ENCODE assay signal across 8 mouse cellular contexts in genomic region chr16:96151551-96151950, GRCm38 (mm10). TPM values are rescaled to one million over a fixed set of nuclear protein-coding genes. Genes with fewer than 3 reads are reported as not detected.
DNase-seq lines count a peak whose midpoint lies in the region; ATAC-seq and TF ChIP-seq lines count a peak whose summit lies in the region.

No protein-coding gene starts in this region.

- H3K4me3 ChIP-seq in neural tube, embryonic 15.5 days (replicated peaks): no peak overlapping the region
- H3K4me3 ChIP-seq in intestine, postnatal 0 days (ENCODE audit: low read depth, low read length): no peak overlapping the region
- H3K4me3 ChIP-seq in myocyte: no peak overlapping the region

- H3K9me3 ChIP-seq in neural tube, embryonic 15.5 days (replicated peaks): no peaks in the 10 kb centered on the region
- no peaks in the 10 kb centered on the region for H3K9me3 ChIP-seq in intestine, postnatal 0 days (ENCODE audit: control insufficient read depth)

- H3K27ac ChIP-seq in neural tube, embryonic 15.5 days (replicated peaks): no peak overlapping the region
- H3K27ac ChIP-seq in intestine, postnatal 0 days (ENCODE audit: low read depth, low read length): 0 out of 2 replicates have a peak overlapping the region, but pooled peaks have one; percentile 28

- no peak for ATAC-seq in neural tube, embryonic 15.5 days (ENCODE audit: low FRiP score)
- peak; percentile 85 for ATAC-seq in granulocyte monocyte progenitor cell, adult 5-6 weeks (replicated peaks; ENCODE audit: poor library complexity, severe bottlenecking)
- ATAC-seq in intestine, postnatal 0 days: peak; percentile 41; the same call in 1 of the 2 replicates

- H3K9ac ChIP-seq in neural tube, embryonic 15.5 days (replicated peaks): no peak overlapping the region
- no peak overlapping the region for H3K9ac ChIP-seq in intestine, postnatal 0 days (ENCODE audit: low read depth, low read length)

- peak; percentile 97 for TF ChIP-seq CTCF in intestine, postnatal 0 days (IDR thresholded peaks at IDR 0.05; ENCODE audit: low read depth)

- H3ac ChIP-seq in myocyte (ENCODE audit: control insufficient read depth, insufficient read length): no peak overlapping the region

- TF ChIP-seq POLR2A in myocyte (IDR thresholded peaks at IDR 0.05; ENCODE audit: insufficient read length, low read depth): no peak

- peaks cover 34% of the 10 kb centered on the region for H3K79me2 ChIP-seq in myocyte (ENCODE audit: control insufficient read depth, insufficient read depth)

- peaks cover 30% of the 10 kb centered on the region for H3K36me3 ChIP-seq in neural tube, embryonic 15.5 days
- peaks cover 14% of the 10 kb centered on the region; the same call in 1 of the 2 replicates for H3K36me3 ChIP-seq in intestine, postnatal 0 days (ENCODE audit: control insufficient read depth, insufficient read depth)
- H3K36me3 ChIP-seq in myocyte (ENCODE audit: control insufficient read depth, insufficient read depth): no peaks in the 10 kb centered on the region
- H3K36me3 ChIP-seq in splenic B cell, adult 2 months (ENCODE audit: control insufficient read depth, insufficient read depth, low read length, poor library complexity, severe bottlenecking): no peaks in the 10 kb centered on the region

- H3K27me3 ChIP-seq in neural tube, embryonic 15.5 days (replicated peaks): no peaks in the 10 kb centered on the region
- no peaks in the 10 kb centered on the region for H3K27me3 ChIP-seq in intestine, postnatal 0 days (replicated peaks; ENCODE audit: control insufficient read depth, insufficient read depth, low read length)
- H3K27me3 ChIP-seq in myocyte (ENCODE audit: control insufficient read depth, insufficient read depth, insufficient read length): no peaks in the 10 kb centered on the region
- no peaks in the 10 kb centered on the region for H3K27me3 ChIP-seq in splenic B cell, adult 2 months (ENCODE audit: control insufficient read depth, insufficient read depth, low read length, poor library complexity, severe bottlenecking)

- no peak overlapping the region for H3K4me2 ChIP-seq in neural tube, embryonic 15.5 days
- H3K4me2 ChIP-seq in intestine, postnatal 0 days (replicated peaks; ENCODE audit: low read depth): 0 out of 2 replicates have a peak overlapping the region, but pooled peaks have one; percentile 17
- H3K4me2 ChIP-seq in myocyte (ENCODE audit: low read depth): peak overlapping the region; percentile 71

- peaks cover 39% of the 10 kb centered on the region for H3K4me1 ChIP-seq in neural tube, embryonic 15.5 days
- H3K4me1 ChIP-seq in intestine, postnatal 0 days (replicated peaks; ENCODE audit: control insufficient read depth, insufficient read depth, low read length): no peaks in the 10 kb centered on the region

- DNase-seq in neural tube, embryonic 10.5 days (ENCODE audit: extremely low spot score, low spot score): peak; percentile 77
- peak; percentile 86 for DNase-seq in embryo, embryonic 10 days (ENCODE audit: low spot score)
- DNase-seq in liver: peak; percentile 77
- DNase-seq in splenic B cell, adult 2 months (ENCODE audit: low read depth, low spot score): peak; percentile 82

- 20% methylated on average over 9 of the region's 9 CpGs for WGBS in neural tube, embryonic 15.5 days
- 15% methylated on average over 9 of the region's 9 CpGs for WGBS in intestine, postnatal 0 days

TF ChIP-seq in myocyte, 11 proteins besides CTCF, POLR2A, EP300 and RAD21:
- TF ChIP-seq MYOG (IDR thresholded peaks at IDR 0.05; ENCODE audit: control insufficient read depth in 1 of 3, insufficient read depth in 1 of 3, insufficient read length in 2 of 3, low read depth in 2 of 3) (peak in 1 of 3 experiments; percentile 34), SRF (IDR thresholded peaks at IDR 0.05; ENCODE audit: control insufficient read depth, insufficient read length, low read depth) (peak; percentile 27), TCF3 (IDR thresholded peaks at IDR 0.05; ENCODE audit: insufficient read length, low read depth) (peak; percentile 14), POLR2AphosphoS2 (IDR thresholded peaks at IDR 0.05; ENCODE audit: insufficient read length, low read depth) (no peak), MYOD1 (IDR thresholded peaks at IDR 0.05; ENCODE audit: control insufficient read depth in 1 of 3, insufficient read length in 2 of 3, low read depth in 2 of 3) (peak in 2 of 3 experiments; percentile 54 to 73), MAX (IDR thresholded peaks at IDR 0.05; ENCODE audit: low read depth) (no peak), USF1 (IDR thresholded peaks at IDR 0.05; ENCODE audit: low read depth) (no peak), TCF12 (IDR thresholded peaks at IDR 0.05; ENCODE audit: insufficient read depth, poor library complexity, severe bottlenecking) (no peak)
TF ChIP-seq in myocyte: peak in this region for 4.

RNA-seq across cellular contexts. Expression of gene Wrb, which starts 6.3 kb away (rescaled TPM):
- 169 and 199 TPM in 2 replicates for polyA plus RNA-seq in neural tube, embryonic 15.5 days (2015; fragmentation: Nextera tagmentation; extraction: Ambion mirVana)
- 8.8 and 14.0 TPM in 2 replicates for total RNA-seq in granulocyte monocyte progenitor cell, adult 5-6 weeks (2014; fragmentation: Nextera tagmentation)
- total RNA-seq in granulocyte monocyte progenitor cell, adult 5-6 weeks (2017): 14.1 and 17.4 TPM in 2 replicates
- polyA plus RNA-seq in intestine, postnatal 0 days (2015; fragmentation: Nextera tagmentation; extraction: Ambion mirVana): 18.3 and 18.5 TPM in 2 replicates
- 16.4 TPM for polyA plus RNA-seq in myocyte (2012; fragmentation: generic; extraction: Trizol)

RNA-seq across cellular contexts. Expression of gene Hmgn1, which starts 24.0 kb away (rescaled TPM):
- 273 and 319 TPM in 2 replicates for polyA plus RNA-seq in neural tube, embryonic 15.5 days (2015; fragmentation: Nextera tagmentation; extraction: Ambion mirVana)
- 112 and 114 TPM in 2 replicates for total RNA-seq in granulocyte monocyte progenitor cell, adult 5-6 weeks (2014; fragmentation: Nextera tagmentation)
- 92.2 and 128 TPM in 2 replicates for total RNA-seq in granulocyte monocyte progenitor cell, adult 5-6 weeks (2017)
- 200 and 202 TPM in 2 replicates for polyA plus RNA-seq in intestine, postnatal 0 days (2015; fragmentation: Nextera tagmentation; extraction: Ambion mirVana)
- polyA plus RNA-seq in myocyte (2012; fragmentation: generic; extraction: Trizol): 120 TPM

RNA-seq across cellular contexts. Expression of gene Lca5l, which starts 40.5 kb away (rescaled TPM):
- polyA plus RNA-seq in neural tube, embryonic 15.5 days (2015; fragmentation: Nextera tagmentation; extraction: Ambion mirVana): 1.7 and 1.9 TPM in 2 replicates
- not detected in 2 replicates for total RNA-seq in granulocyte monocyte progenitor cell, adult 5-6 weeks (2014; fragmentation: Nextera tagmentation)
- total RNA-seq in granulocyte monocyte progenitor cell, adult 5-6 weeks (2017): not detected in 2 replicates
- 0.44 and 0.59 TPM in 2 replicates for polyA plus RNA-seq in intestine, postnatal 0 days (2015; fragmentation: Nextera tagmentation; extraction: Ambion mirVana)
- 0.18 TPM for polyA plus RNA-seq in myocyte (2012; fragmentation: generic; extraction: Trizol)

RNA-seq across cellular contexts. Expression of gene Sh3bgr, which starts 48.7 kb away (rescaled TPM):
- 6.1 and 6.7 TPM in 2 replicates for polyA plus RNA-seq in neural tube, embryonic 15.5 days (2015; fragmentation: Nextera tagmentation; extraction: Ambion mirVana)
- not detected in 2 replicates for total RNA-seq in granulocyte monocyte progenitor cell, adult 5-6 weeks (2014; fragmentation: Nextera tagmentation)
- total RNA-seq in granulocyte monocyte progenitor cell, adult 5-6 weeks (2017): not detected in 2 replicates
- polyA plus RNA-seq in intestine, postnatal 0 days (2015; fragmentation: Nextera tagmentation; extraction: Ambion mirVana): 25.6 and 28.0 TPM in 2 replicates
- 32.7 TPM for polyA plus RNA-seq in myocyte (2012; fragmentation: generic; extraction: Trizol)
